Mouse (Mus musculus) G1E (cell line): ENCODE results near the gene Fbrs.

Source experiments
- CTCF ChIP-seq: IDR thresholded peaks from 2 replicates; pipeline ENCODE4 v1.5.1; 2012; ENCODE audit warnings: low read depth, low read length, inconsistent platforms, mixed read lengths
- GATA1 ChIP-seq: IDR thresholded peaks from 2 replicates; pipeline ENCODE4 v1.6.1; 2012; ENCODE audit warnings: borderline replicate concordance, low read length, inconsistent platforms, mixed read lengths

DNA sequence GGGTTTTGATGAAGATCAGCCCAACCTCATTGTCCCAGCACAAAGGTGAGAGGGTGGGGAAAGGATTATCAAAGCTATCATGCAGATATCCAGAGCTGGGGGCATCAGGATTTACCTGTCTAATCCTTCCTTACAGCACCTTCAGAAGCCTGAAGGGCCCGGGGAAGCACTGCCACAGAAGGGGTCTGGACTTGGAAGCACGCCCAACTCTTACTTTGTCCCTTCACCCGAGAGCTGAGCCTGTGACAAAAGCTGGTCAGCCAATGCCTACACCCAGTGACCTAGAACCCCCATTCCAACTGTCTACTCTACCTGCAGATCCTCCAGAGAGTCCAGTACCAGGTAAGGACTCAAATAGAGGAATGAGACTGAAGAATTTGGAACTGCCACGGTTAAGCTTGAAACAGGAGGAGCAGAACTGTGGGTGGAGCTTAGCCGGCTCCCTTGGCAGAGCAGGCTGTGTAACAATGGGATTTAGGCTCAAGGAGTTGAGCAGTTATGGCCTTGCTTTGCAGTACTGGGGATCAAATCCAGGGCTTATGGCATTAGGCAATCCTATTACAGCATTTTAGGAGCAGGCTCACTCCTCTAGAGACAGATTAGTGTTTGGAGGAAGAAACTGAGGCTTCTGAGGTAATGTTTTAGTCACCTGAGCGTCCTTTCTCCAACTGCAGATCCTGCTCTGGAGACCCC lies 4.5 kb upstream of the Fbrs start:
- TF ChIP-seq GATA1 (no peak), CTCF (no peak)
